12 mouse cellular contexts compared by ENCODE assay signal in the genomic region with DNA sequence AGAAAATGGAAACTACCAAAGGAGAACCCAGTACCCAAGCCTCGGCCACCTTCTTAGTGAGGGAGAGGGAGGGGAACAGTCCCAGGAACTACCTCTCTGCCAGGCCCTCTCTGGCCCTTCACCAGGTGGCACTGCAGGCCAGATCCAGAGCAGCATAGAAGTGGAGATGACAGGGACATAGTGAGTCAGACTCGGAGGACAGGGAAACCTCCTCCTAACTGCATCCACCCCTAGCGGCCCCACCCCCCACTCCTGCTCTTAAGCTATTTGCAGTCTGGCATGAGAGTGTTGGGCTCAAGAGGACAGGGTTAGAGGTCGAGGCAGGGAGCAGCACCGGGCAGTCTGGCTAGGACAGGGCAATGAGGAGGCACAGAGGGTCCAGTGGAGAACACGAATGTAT. TPM values are rescaled to one million over a fixed set of nuclear protein-coding genes. Genes with fewer than 3 reads are reported as not detected.
A peak's percentile ranks its signal among the peaks of the same experiment; 100 is the strongest.
DNase-seq lines count a peak whose midpoint lies in the region; ATAC-seq and TF ChIP-seq lines count a peak whose summit lies in the region.
"Had no signal": no experiment of that assay in that cellular context is flagged by ENCODE, and none has a peak within 500 bp of the region (broad histone marks: within the 10 kb centered on the region; RNA-seq: fewer than 3 reads in every experiment).

No protein-coding gene starts in this region.

- no peak overlapping the region for H3K4me3 ChIP-seq in heart, adult 2 months
- H3K4me3 ChIP-seq in midbrain, embryonic 11.5 days (ENCODE audit: low read depth, low read length): no peak overlapping the region
- no peak overlapping the region for H3K4me3 ChIP-seq in midbrain, embryonic 10.5 days
- H3K4me3 ChIP-seq in liver, embryonic 15.5 days (replicated peaks): no peak overlapping the region
- H3K4me3 ChIP-seq: heart, embryonic 13.5 days; neural tube, embryonic 15.5 days had no signal

- intact Hi-C loops in heart, adult 2 months (cut with DNase I): loop anchor here (5.0 kb wide), 1 partner anchor 211 kb away; no protein-coding TSS in a partner anchor

- no peaks in the 10 kb centered on the region for H3K27me3 ChIP-seq in heart, adult 2 months (ENCODE audit: control insufficient read depth, insufficient read depth, low read length)
- H3K27me3 ChIP-seq in midbrain, embryonic 11.5 days (ENCODE audit: control insufficient read depth, insufficient read depth, low read length): peaks cover 3% of the 10 kb centered on the region; the same call in 1 of the 2 replicates
- H3K27me3 ChIP-seq in midbrain, embryonic 10.5 days (ENCODE audit: low read depth, poor library complexity, severe bottlenecking): peaks cover 39% of the 10 kb centered on the region
- H3K27me3 ChIP-seq in liver, embryonic 15.5 days: peaks cover 28% of the 10 kb centered on the region

- H3K79me2 ChIP-seq in heart, adult 2 months (replicated peaks; ENCODE audit: control insufficient read depth, insufficient read depth, low read length): no peaks in the 10 kb centered on the region

- no peak overlapping the region for H3K4me2 ChIP-seq in midbrain, embryonic 11.5 days
- no peak overlapping the region for H3K4me2 ChIP-seq in liver, embryonic 15.5 days
- H3K4me2 ChIP-seq: heart, embryonic 13.5 days; neural tube, embryonic 15.5 days had no signal

- H3K36me3 ChIP-seq in heart, adult 2 months (ENCODE audit: control insufficient read depth, insufficient read depth, low read length): no peaks in the 10 kb centered on the region
- no peaks in the 10 kb centered on the region for H3K36me3 ChIP-seq in midbrain, embryonic 11.5 days (ENCODE audit: control insufficient read depth, insufficient read depth, low read length)
- H3K36me3 ChIP-seq in midbrain, embryonic 10.5 days: peaks cover 41% of the 10 kb centered on the region
- H3K36me3 ChIP-seq in liver, embryonic 15.5 days (replicated peaks): no peaks in the 10 kb centered on the region
- H3K36me3 ChIP-seq: neural tube, embryonic 15.5 days had no signal

- no peak overlapping the region for H3K27ac ChIP-seq in heart, adult 2 months
- no peak overlapping the region for H3K27ac ChIP-seq in midbrain, embryonic 11.5 days (ENCODE audit: low read depth, low read length)
- no peak overlapping the region; the same call in 1 of the 2 replicates for H3K27ac ChIP-seq in midbrain, embryonic 10.5 days (replicated peaks)
- no peak overlapping the region for H3K27ac ChIP-seq in liver, embryonic 15.5 days (replicated peaks)
- H3K27ac ChIP-seq: heart, embryonic 13.5 days; neural tube, embryonic 15.5 days had no signal

- TF ChIP-seq CTCF in heart, adult 2 months (IDR thresholded peaks at IDR 0.05): peak; percentile 39

- no peak for TF ChIP-seq EP300 in heart, adult 2 months (IDR thresholded peaks at IDR 0.05; ENCODE audit: insufficient read depth, low read depth, low read length)

- 0 out of 2 replicates have a peak, but pooled peaks have one; percentile 27 for ATAC-seq in midbrain, embryonic 11.5 days (ENCODE audit: low FRiP score)
- ATAC-seq in liver, embryonic 15.5 days (ENCODE audit: insufficient read depth): peak; percentile 33; the same call in 1 of the 2 replicates
- ATAC-seq in megakaryocyte, adult 5-6 weeks (ENCODE audit: poor library complexity, severe bottlenecking): no peak

- H3K9ac ChIP-seq in heart, adult 2 months (ENCODE audit: low read depth, low read length): no peak overlapping the region
- no peak overlapping the region for H3K9ac ChIP-seq in midbrain, embryonic 11.5 days (ENCODE audit: low read length)
- no peak overlapping the region for H3K9ac ChIP-seq in liver, embryonic 15.5 days
- H3K9ac ChIP-seq: neural tube, embryonic 15.5 days had no signal

- WGBS in heart, adult 2 months: 28% methylated on average over 6 of the region's 6 CpGs
- 33% methylated on average over 6 of the region's 6 CpGs for WGBS in midbrain, embryonic 11.5 days
- 25% methylated on average over 6 of the region's 6 CpGs for WGBS in midbrain, embryonic 10.5 days
- 42% methylated on average over 6 of the region's 6 CpGs for WGBS in liver, embryonic 15.5 days (ENCODE audit: insufficient replicate concordance)

- no peak for TF ChIP-seq POLR2A in heart, adult 2 months (IDR thresholded peaks at IDR 0.05; ENCODE audit: insufficient read depth, low read depth, low read length)

- peaks cover 6% of the 10 kb centered on the region; the same call in 1 of the 2 replicates for H3K4me1 ChIP-seq in heart, adult 2 months (ENCODE audit: control insufficient read depth, insufficient read depth, low read length)
- peaks cover 10% of the 10 kb centered on the region; the same call in 1 of the 2 replicates for H3K4me1 ChIP-seq in midbrain, embryonic 11.5 days (ENCODE audit: control insufficient read depth, insufficient read depth, low read length)
- H3K4me1 ChIP-seq in midbrain, embryonic 10.5 days: peaks cover 42% of the 10 kb centered on the region
- H3K4me1 ChIP-seq in liver, embryonic 15.5 days (replicated peaks): 0 out of 2 replicates have a peak, but pooled peaks cover 4% of the 10 kb centered on the region

- H3K9me3 ChIP-seq in midbrain, embryonic 11.5 days (ENCODE audit: control insufficient read depth, low read length): no peaks in the 10 kb centered on the region
- no peaks in the 10 kb centered on the region for H3K9me3 ChIP-seq in midbrain, embryonic 10.5 days (replicated peaks)
- H3K9me3 ChIP-seq in liver, embryonic 15.5 days (replicated peaks): no peaks in the 10 kb centered on the region
- H3K9me3 ChIP-seq: heart, embryonic 13.5 days; neural tube, embryonic 15.5 days had no signal

- no peak for DNase-seq in heart, adult 2 months
- DNase-seq in heart, adult 9 months (ENCODE audit: low spot score in 2 of 2): no peak
- no peak for DNase-seq in midbrain, embryonic 11.5 days (ENCODE audit: low spot score, missing footprints)
- DNase-seq in midbrain, embryonic 10.5 days (ENCODE audit: low spot score): no peak
- peak; percentile 25 for DNase-seq in brain, adult 2 months (ENCODE audit: low read depth, low spot score)
- DNase-seq in spleen, postnatal 10 days (ENCODE audit: low spot score in 2 of 2): no peak
- DNase-seq: cerebellum, postnatal 25 days; right cerebral cortex, postnatal 25 days had no signal

RNA-seq across cellular contexts. Expression of gene Hapln3, which starts 2.6 kb away (rescaled TPM):
- total RNA-seq in heart, adult 2 months (2021): under 1 TPM; 0.14 to 0.18 TPM
- 0.57 and 1.3 TPM in 2 replicates for polyA plus RNA-seq in heart, adult 2 months (2012; rRNA removed)
- polyA plus RNA-seq in midbrain, embryonic 11.5 days (2014; fragmentation: Nextera tagmentation; extraction: Ambion mirVana): 2.1 and 2.7 TPM in 2 replicates
- 2.7 and 3.2 TPM in 2 replicates for polyA plus RNA-seq in midbrain, embryonic 10.5 days (2016; fragmentation: Nextera tagmentation; extraction: Ambion mirVana)
- polyA plus RNA-seq in liver, embryonic 15.5 days (2015; fragmentation: Nextera tagmentation; extraction: Ambion mirVana): 0.16 and 0.40 TPM in 2 replicates
- total RNA-seq in megakaryocyte, adult 5-6 weeks (2015): not detected in 2 replicates
- total RNA-seq in megakaryocyte, adult 5-6 weeks (2017): not detected in 2 replicates

RNA-seq across cellular contexts. Expression of gene Mfge8, which starts 15.5 kb away (rescaled TPM):
- total RNA-seq in heart, adult 2 months (2021): 100 to 1,000 TPM; 122 to 133 TPM
- polyA plus RNA-seq in heart, adult 2 months (2012; rRNA removed): 172 and 178 TPM in 2 replicates
- polyA plus RNA-seq in midbrain, embryonic 11.5 days (2014; fragmentation: Nextera tagmentation; extraction: Ambion mirVana): 70.6 and 76.9 TPM in 2 replicates
- 94.9 and 98.1 TPM in 2 replicates for polyA plus RNA-seq in midbrain, embryonic 10.5 days (2016; fragmentation: Nextera tagmentation; extraction: Ambion mirVana)
- 82.5 and 90.8 TPM in 2 replicates for polyA plus RNA-seq in liver, embryonic 15.5 days (2015; fragmentation: Nextera tagmentation; extraction: Ambion mirVana)
- total RNA-seq in megakaryocyte, adult 5-6 weeks (2015): 4.0 and 9.2 TPM in 2 replicates
- 9.8 and 10.5 TPM in 2 replicates for total RNA-seq in megakaryocyte, adult 5-6 weeks (2017)
